Mouse (Mus musculus) layer of hippocampus, postnatal 36 days (tissue): ENCODE results near the gene Glt28d2. TPM values are rescaled to one million over a fixed set of nuclear protein-coding genes. Genes with fewer than 3 reads are reported as not detected.

Experiments
- DNase-seq, 2 experiments: peaks; one replicate each; pipeline ENCODE4 v3.0.0; 2022
- total RNA-seq, 2 experiments: library from RNA; stranded (reverse); gene quantifications; 2 replicates each; pipeline ENCODE4 v1.2.3; 2021

Glt28d2 gene
- total RNA-seq, 2 experiments from 2014 or later: 0.25 to 0.30 TPM

- no peak for DNase-seq
Observed at GRCm38 (mm10) chr3:85878911-85879310, 8.4 kb downstream of the Glt28d2 start.

GRCm38 (mm10) chr3:85863996-85864395 is 23.3 kb downstream of the Glt28d2 start:
- DNase-seq: no peak

- DNase-seq: no peak
Observed at GRCm38 (mm10) chr3:85862886-85863285, 24.4 kb downstream of the Glt28d2 start.

- no peak for DNase-seq
Observed at GRCm38 (mm10) chr3:85860996-85861395, 26.3 kb downstream of the Glt28d2 start.

GRCm38 (mm10) chr3:85859311-85859710 is 28.0 kb downstream of the Glt28d2 start:
- no peak for DNase-seq

GRCm38 (mm10) chr3:85858140-85859135 is 28.9 kb downstream of the Glt28d2 start:
- no peak for DNase-seq

- no peak for DNase-seq
Observed at GRCm38 (mm10) chr3:85857083-85857482, 30.2 kb downstream of the Glt28d2 start.

- no peak for DNase-seq
Observed at GRCm38 (mm10) chr3:85855947-85856346, 31.4 kb downstream of the Glt28d2 start.

- DNase-seq: no peak
Observed at GRCm38 (mm10) chr3:85855043-85855442, 32.3 kb downstream of the Glt28d2 start.

- no peak for DNase-seq
Observed at GRCm38 (mm10) chr3:85854143-85854542, 33.2 kb downstream of the Glt28d2 start.

GRCm38 (mm10) chr3:85853715-85854114 is 33.6 kb downstream of the Glt28d2 start:
- DNase-seq: no peak

- no peak for DNase-seq
Observed at GRCm38 (mm10) chr3:85850079-85850478, 37.2 kb downstream of the Glt28d2 start.

- no peak for DNase-seq
Observed at GRCm38 (mm10) chr3:85846316-85846715, 41.0 kb downstream of the Glt28d2 start.

- DNase-seq: no peak
Observed at GRCm38 (mm10) chr3:85845341-85845740, 42.0 kb downstream of the Glt28d2 start.

- DNase-seq: no peak
Observed at GRCm38 (mm10) chr3:85842881-85843218, 44.5 kb downstream of the Glt28d2 start.

GRCm38 (mm10) chr3:85842177-85842880 is 45.0 kb downstream of the Glt28d2 start:
- DNase-seq: no peak

- DNase-seq: no peak
Observed at GRCm38 (mm10) chr3:85841454-85842176, 45.7 kb downstream of the Glt28d2 start.

GRCm38 (mm10) chr3:85833627-85834026 is 53.7 kb downstream of the Glt28d2 start:
- no peak for DNase-seq

GRCm38 (mm10) chr3:85832490-85833155 is 54.7 kb downstream of the Glt28d2 start:
- no peak for DNase-seq

- DNase-seq: no peak
Observed at GRCm38 (mm10) chr3:85831785-85832184, 55.5 kb downstream of the Glt28d2 start.

- DNase-seq: no peak
Observed at GRCm38 (mm10) chr3:85829047-85829446, 58.3 kb downstream of the Glt28d2 start.

- DNase-seq: no peak
Observed at GRCm38 (mm10) chr3:85827815-85828214, 59.5 kb downstream of the Glt28d2 start.
